Mouse (Mus musculus) lung, postnatal 0 days (tissue): ENCODE measurements around the gene Sult6b1.

ENCODE experiments used
- CTCF ChIP-seq: IDR thresholded peaks from 2 replicates; pipeline ENCODE4 v1.5.1; 2016; ENCODE audit warnings: antibody characterized with exemption, mild to moderate bottlenecking
- EP300 ChIP-seq: IDR thresholded peaks from 2 replicates; pipeline ENCODE4 v1.6.1; 2016; ENCODE audit warnings: antibody characterized with exemption, mild to moderate bottlenecking, control low read depth

DNA sequence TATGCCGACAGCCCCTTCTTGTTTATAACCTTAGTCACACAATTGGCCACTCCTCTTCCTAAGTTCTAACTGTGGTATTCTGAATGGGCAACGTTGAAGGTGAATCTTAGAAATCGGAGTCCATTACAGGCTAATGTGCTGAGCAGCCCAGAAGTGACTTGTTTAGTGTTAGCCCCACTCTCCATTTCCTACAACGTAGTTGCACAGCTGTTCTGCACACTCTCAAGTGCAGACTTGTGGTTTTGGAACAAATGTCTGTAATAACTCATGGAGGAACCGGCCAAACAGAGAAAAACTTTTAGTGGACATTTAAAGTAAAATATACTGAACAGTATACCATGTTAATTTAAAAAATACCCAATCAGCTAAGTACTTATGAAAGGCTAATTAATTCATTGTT, 45.3 kb upstream of the Sult6b1 start:
- TF ChIP-seq CTCF (no peak), EP300 (no peak)
